Mouse (Mus musculus) kidney, adult 2 months (tissue): Measurements from ENCODE around the gene Irx3.

Source experiments
- CTCF ChIP-seq: fragments of 200-500 bp; conservative IDR thresholded peaks from 2 replicates; pipeline ENCODE4 v1.5.1; 2011; ENCODE audit warnings: low read depth, mild to moderate bottlenecking, control low read depth, low read length, moderate library complexity, mixed read lengths; ENCODE audit not compliant: insufficient read depth, insufficient read length
- POLR2A ChIP-seq: fragments of 200-500 bp; IDR thresholded peaks from one replicate; pipeline ENCODE4 v1.6.1; 2011; ENCODE audit warnings: low read depth, low read length, control low read depth

GRCm38 (mm10) chr8:91755062-91755461 is 46.8 kb downstream of the Irx3 start:
- no peak for TF ChIP-seq CTCF
- no peak for TF ChIP-seq POLR2A
